Mouse (Mus musculus) intestine, embryonic 14.5 days (tissue): ENCODE results near the gene Rhob. TPM values are rescaled to one million over a fixed set of nuclear protein-coding genes. Genes with fewer than 3 reads are reported as not detected.

ENCODE experiments used
- ATAC-seq: fragments of 200-750 bp; cut with Nextera tagmentation; replicated peaks from 2 replicates; pipeline ENCODE4 v1.8.0; 2017; ENCODE audit warnings: low read depth, moderate number of reproducible peaks, moderate TSS enrichment, moderate library complexity; ENCODE audit not compliant: low FRiP score, low TSS enrichment
- DNase-seq: peaks from one replicate; pipeline ENCODE4 v3.0.0-alpha.2; 2018; ENCODE audit warnings: low spot score
- H3K27ac ChIP-seq: fragments of 300-500 bp; sonication (generic); 2 replicates; pipeline ENCODE4 v1.5.1; 2014; ENCODE audit warnings: low read depth, mild to moderate bottlenecking, control low read depth
- H3K27me3 ChIP-seq: fragments of 300-500 bp; sonication (generic); replicated peaks from 2 replicates; pipeline ENCODE4 v1.6.1; 2014; ENCODE audit warnings: low read length, control low read depth; ENCODE audit not compliant: control insufficient read depth, insufficient read depth
- H3K36me3 ChIP-seq: fragments of 300-500 bp; sonication (generic); 2 replicates; pipeline ENCODE4 v1.6.1; 2014; ENCODE audit warnings: low read length, control low read depth; ENCODE audit not compliant: control insufficient read depth, insufficient read depth
- H3K4me1 ChIP-seq: fragments of 300-500 bp; sonication (generic); replicated peaks from 2 replicates; pipeline ENCODE4 v1.6.1; 2014; ENCODE audit warnings: low read length, control low read depth, mixed read lengths; ENCODE audit not compliant: control insufficient read depth, insufficient read depth
- H3K4me2 ChIP-seq: fragments of 300-500 bp; sonication (generic); 2 replicates; pipeline ENCODE4 v1.6.1; 2014; ENCODE audit warnings: low read length
- H3K4me3 ChIP-seq: fragments of 300-500 bp; sonication (generic); 2 replicates; pipeline ENCODE4 v1.5.1; 2014; ENCODE audit warnings: low read depth, low read length, control low read depth, mixed read lengths
- H3K9ac ChIP-seq: fragments of 300-500 bp; sonication (generic); 2 replicates; pipeline ENCODE4 v1.6.1; 2014; ENCODE audit warnings: mild to moderate bottlenecking, low read length
- H3K9me3 ChIP-seq: fragments of 300-500 bp; sonication (generic); 2 replicates; pipeline ENCODE4 v1.6.1; 2016; ENCODE audit warnings: low read length, control low read depth; ENCODE audit not compliant: control insufficient read depth
- WGBS: fragments of 180-500 bp; shearing (Covaris S2); extraction: QIAGEN DNeasy Blood & Tissue Kit; methylation state at CpG from one replicate; pipeline ENCODE4 v1.1.7; 2014; 5-methylcytosine and 5-hydroxymethylcytosine counted together
- polyA plus RNA-seq: library from polyadenylated mRNA; unstranded; fragments of >200 nt; fragmentation: Nextera tagmentation; extraction: Ambion mirVana; gene quantifications from 2 replicates; pipeline ENCODE4 v1.2.1, GENCODE M21; 2014

Gene Rhob
- polyA plus RNA-seq, 1 experiment from 2014 or later = 50.5 TPM

DNA sequence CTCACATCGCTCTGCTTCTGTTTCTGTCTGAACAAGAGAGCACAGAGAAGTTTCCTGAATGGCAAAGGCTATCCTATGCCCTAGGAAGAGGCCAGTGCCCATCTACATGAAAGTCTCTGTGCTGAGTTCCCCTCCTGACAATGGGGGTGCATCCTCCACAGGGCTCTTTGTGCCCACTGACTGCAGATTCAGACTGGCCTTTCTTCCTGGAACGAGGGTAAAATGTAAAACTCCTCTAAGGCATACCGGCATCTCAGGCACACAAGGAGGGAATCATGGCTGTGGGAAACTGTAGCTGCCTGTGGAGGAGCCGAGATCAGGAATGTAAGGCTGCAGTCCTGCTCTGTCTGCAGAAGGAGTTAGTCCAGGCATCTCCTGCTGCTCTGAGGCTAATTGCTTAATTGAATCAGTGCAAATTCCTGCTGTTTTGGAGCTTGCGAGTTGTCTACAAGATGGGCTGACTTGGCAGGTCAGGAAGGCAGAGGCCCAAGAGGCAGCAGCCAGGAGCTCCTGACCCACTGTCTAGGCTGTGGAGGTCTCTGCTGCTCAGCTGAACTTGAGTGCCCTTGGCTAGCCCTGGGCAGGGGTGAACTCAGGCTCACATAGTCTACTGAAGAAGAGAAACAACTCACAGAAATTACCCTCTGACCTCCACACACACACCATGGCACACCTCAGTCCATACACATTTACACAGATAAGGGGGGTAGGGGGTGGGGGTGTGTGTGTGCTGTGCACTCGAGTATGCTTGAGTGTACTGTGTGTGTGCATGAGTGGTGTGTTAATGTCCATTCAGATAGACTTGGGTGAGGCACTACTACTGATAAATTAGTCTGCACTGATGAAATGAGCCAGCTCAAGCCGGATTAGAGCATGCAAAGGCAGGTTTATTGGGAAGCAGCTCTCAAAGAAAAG lies 48.0 kb downstream of the Rhob start:
- H3K4me1 ChIP-seq = peaks cover 6% of the 10 kb centered on the region; the same call in 1 of the 2 replicates
- H3K36me3 ChIP-seq = no peaks in the 10 kb centered on the region
- H3K27me3 ChIP-seq = no peaks in the 10 kb centered on the region
- no peak overlapping the region for H3K9ac ChIP-seq
- H3K4me2 ChIP-seq = no peak overlapping the region
- no peaks in the 10 kb centered on the region for H3K9me3 ChIP-seq
- no peak overlapping the region for H3K27ac ChIP-seq
- DNase-seq = no peak
- H3K4me3 ChIP-seq = no peak overlapping the region
- 54% methylated on average over 7 of the region's 7 CpGs for WGBS
- ATAC-seq = no peak

DNA sequence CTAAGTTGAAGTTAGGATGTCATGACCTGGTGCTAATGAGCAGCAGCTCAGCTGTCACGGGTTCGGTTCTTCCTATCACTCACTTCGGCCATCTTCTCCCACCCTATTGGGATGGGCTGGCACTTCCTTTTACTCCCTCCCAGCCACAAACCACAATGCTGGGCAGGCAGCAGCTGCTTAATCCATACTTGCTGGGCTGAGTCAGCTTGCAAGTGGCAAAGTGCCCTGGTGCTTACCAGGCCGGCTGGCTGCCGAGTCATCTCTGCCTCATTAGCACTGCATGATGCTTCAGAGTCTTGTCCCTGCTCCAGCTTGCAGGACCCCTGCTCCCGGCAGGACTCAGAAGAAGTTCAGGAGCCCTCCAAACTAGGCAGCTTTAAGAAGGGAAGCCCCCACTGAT lies 49.2 kb downstream of the Rhob start:
- ATAC-seq (no peak), DNase-seq (no peak)
- WGBS = 77% methylated on average over 6 of the region's 6 CpGs
- Histone ChIP-seq H3K27ac (no peak overlapping the region), H3K27me3 (no peaks in the 10 kb centered on the region), H3K36me3 (no peaks in the 10 kb centered on the region), H3K9me3 (no peaks in the 10 kb centered on the region), H3K4me2 (no peak overlapping the region), H3K4me1 (peaks cover 6% of the 10 kb centered on the region; the same call in 1 of the 2 replicates), H3K4me3 (no peak overlapping the region), H3K9ac (no peak overlapping the region)

GRCm38 (mm10) chr12:8450028-8450427 lies 49.8 kb downstream of the Rhob start:
- ATAC-seq (no peak), DNase-seq (no peak)
- WGBS = 91% methylated on average over 1 of the region's 1 CpGs
- no peak overlapping the region for H3K4me3 ChIP-seq
- no peak overlapping the region for H3K9ac ChIP-seq
- no peaks in the 10 kb centered on the region for H3K9me3 ChIP-seq
- peaks cover 6% of the 10 kb centered on the region; the same call in 1 of the 2 replicates for H3K4me1 ChIP-seq
- H3K27ac ChIP-seq = no peak overlapping the region
- no peak overlapping the region for H3K4me2 ChIP-seq
- no peaks in the 10 kb centered on the region for H3K36me3 ChIP-seq
- H3K27me3 ChIP-seq = no peaks in the 10 kb centered on the region

Other genes starting within 250 kb of the Rhob start
- not detected in 2 replicates for gene Gdf7, start 198.1 kb downstream of the Rhob start, polyA plus RNA-seq
- gene Hs1bp3, start 186.6 kb downstream of the Rhob start, polyA plus RNA-seq = 15.4 and 15.7 TPM in 2 replicates
- gene Slc7a15, start 99.1 kb upstream of the Rhob start, polyA plus RNA-seq = not detected in 2 replicates
- 59.2 and 71.8 TPM in 2 replicates for gene Pum2, start 174.1 kb upstream of the Rhob start, polyA plus RNA-seq